Mouse (Mus musculus) common myeloid progenitor, adult 5-6 weeks (primary cell): Measurements from ENCODE around the gene Cry1. TPM values are rescaled to one million over a fixed set of nuclear protein-coding genes. Genes with fewer than 3 reads are reported as not detected.

Experiments used
- total RNA-seq: library from RNA; stranded (forward); fragments of 200-1000, 187-1606 nt; gene quantifications from 2 replicates; pipeline ENCODE4 v1.2.3, GENCODE M21; 2017

The Cry1 gene
- total RNA-seq, 1 experiment from 2014 or later, result 15.9 TPM

Other genes with a start within 250 kb of the Cry1 start
- 0.68 and 2.3 TPM in 2 replicates for gene Fhl4, start 82.6 kb downstream of the Cry1 start, total RNA-seq
- gene Tmem263, start 82.4 kb downstream of the Cry1 start, total RNA-seq, result 22.5 and 24.7 TPM in 2 replicates
- 5.3 and 7.9 TPM in 2 replicates for gene Mterf2, start 57.0 kb downstream of the Cry1 start, total RNA-seq
- gene Btbd11, start 201.8 kb upstream of the Cry1 start, total RNA-seq, result 2.2 and 3.3 TPM in 2 replicates